Mouse (Mus musculus): ENCODE measurements around the gene Sf1. TPM values are rescaled to one million over a fixed set of nuclear protein-coding genes. Genes with fewer than 3 reads are reported as not detected.

Sf1 gene
- total and polyA plus RNA-seq, 2 experiments from 2014 or later: 70.5 to 95.5 TPM

DNA sequence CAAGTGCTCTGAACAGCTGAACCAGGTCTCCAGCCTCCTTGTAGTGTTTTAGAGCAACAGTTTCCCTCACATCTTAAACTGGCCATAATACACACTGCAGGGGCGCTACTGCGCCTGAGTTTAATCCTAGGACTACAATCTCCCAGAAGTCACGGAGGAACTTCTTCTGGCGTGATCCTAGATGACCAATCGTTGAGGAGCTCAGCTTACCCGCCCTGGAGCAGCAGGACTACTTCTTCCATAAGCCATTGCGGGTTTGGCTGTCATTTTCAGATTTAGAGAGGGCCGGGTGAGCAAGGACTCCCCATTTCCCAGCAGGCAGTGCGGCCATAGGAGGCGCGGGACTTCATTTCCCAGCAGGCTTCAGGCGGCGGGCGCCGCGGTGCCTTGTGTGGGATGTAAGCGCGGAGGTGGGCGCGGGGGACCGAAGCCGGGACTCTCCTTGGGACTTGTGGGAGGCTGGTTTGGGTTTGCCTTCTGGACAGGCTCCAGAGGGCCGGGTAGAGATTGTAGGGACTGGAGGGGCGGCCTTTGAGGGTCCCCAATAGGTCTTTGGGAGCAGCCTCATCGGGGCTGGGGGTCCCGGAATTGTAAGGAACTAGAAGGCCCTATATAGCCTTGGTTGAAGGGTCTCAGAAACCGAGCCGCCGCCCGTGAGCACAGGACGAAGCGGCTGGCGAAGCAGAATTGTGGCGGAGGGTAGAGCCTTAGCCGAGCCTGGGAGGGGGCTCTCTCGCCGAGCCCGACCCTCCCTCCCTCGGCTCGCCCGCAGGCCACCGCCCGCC, 28.6 kb upstream of the Sf1 start, which contains the start of gene Men1:
TSS of gene Men1 (plus strand) at position 307 of the 785 bp plus-strand sequence.
- H3K9ac ChIP-seq (replicated peaks; ENCODE audit: low read length, poor library complexity, severe bottlenecking): peak within 1 kb of the TSS; percentile 89
- H3K9me3 ChIP-seq (ENCODE audit: low read length): no peaks in the 10 kb centered on the region
- ATAC-seq (ENCODE audit: low FRiP score) (peak; percentile 94), DNase-seq (ENCODE audit: low spot score) (peak; percentile 99)
- H3K4me2 ChIP-seq (ENCODE audit: low read depth, low read length, poor library complexity, severe bottlenecking): peak within 1 kb of the TSS; percentile 70
- peak; percentile 74 for TF ChIP-seq CTCF (IDR thresholded peaks at IDR 0.05)
- under 1% methylated on average over 33 of the region's 43 CpGs for WGBS
- H3K4me3 ChIP-seq (ENCODE audit: low read depth, low read length): peak within 1 kb of the TSS; percentile 85
- H3K36me3 ChIP-seq (ENCODE audit: insufficient read depth, low read length): peaks cover 29% of the 10 kb centered on the region
- no peaks in the 10 kb centered on the region for H3K27me3 ChIP-seq (ENCODE audit: insufficient read depth, low read length)
- H3K4me1 ChIP-seq (ENCODE audit: insufficient read depth, low read length): peaks cover 13% of the 10 kb centered on the region
- peak within 1 kb of the TSS; percentile 77 for H3K27ac ChIP-seq (ENCODE audit: low read depth, low read length)

GRCm38 (mm10) chr19:6335458-6335827, 28.0 kb upstream of the Sf1 start:
- peak overlapping the region; percentile 85 for H3K4me3 ChIP-seq (ENCODE audit: low read depth, low read length)
- H3K9ac ChIP-seq (replicated peaks; ENCODE audit: low read length, poor library complexity, severe bottlenecking): peak overlapping the region; percentile 89
- H3K27ac ChIP-seq (ENCODE audit: low read depth, low read length): peak overlapping the region; percentile 77
- DNase-seq (ENCODE audit: low spot score) (no peak), ATAC-seq (ENCODE audit: low FRiP score) (no peak)
- H3K4me1 ChIP-seq (ENCODE audit: insufficient read depth, low read length): peaks cover 13% of the 10 kb centered on the region
- WGBS: 0% methylated on average over 25 of the region's 25 CpGs
- peaks cover 33% of the 10 kb centered on the region for H3K36me3 ChIP-seq (ENCODE audit: insufficient read depth, low read length)
- peak; percentile 32 for TF ChIP-seq CTCF (IDR thresholded peaks at IDR 0.05)
- no peaks in the 10 kb centered on the region for H3K27me3 ChIP-seq (ENCODE audit: insufficient read depth, low read length)
- H3K9me3 ChIP-seq (ENCODE audit: low read length): no peaks in the 10 kb centered on the region
- peak overlapping the region; percentile 70 for H3K4me2 ChIP-seq (ENCODE audit: low read depth, low read length, poor library complexity, severe bottlenecking)

DNA sequence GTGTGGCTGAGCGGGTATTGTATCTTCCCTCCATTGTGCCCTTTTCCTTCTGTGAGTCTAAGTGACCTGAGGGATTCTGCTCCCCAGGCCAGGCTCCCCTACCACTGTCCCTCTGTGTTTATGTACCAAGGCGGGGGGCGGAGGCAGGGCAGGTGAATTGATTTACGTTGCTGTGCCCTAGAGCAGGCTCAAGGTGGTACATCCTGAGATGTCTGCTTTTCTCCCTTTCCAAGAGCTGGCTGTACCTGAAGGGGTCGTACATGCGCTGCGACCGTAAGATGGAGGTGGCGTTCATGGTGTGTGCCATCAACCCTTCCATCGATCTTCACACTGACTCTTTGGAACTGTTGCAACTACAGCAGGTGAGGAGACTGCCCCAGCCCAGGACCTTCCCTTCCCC, 26.6 kb upstream of the Sf1 start:
- ATAC-seq (ENCODE audit: low FRiP score) (no peak), DNase-seq (ENCODE audit: low spot score) (no peak)
- no peak for TF ChIP-seq CTCF (IDR thresholded peaks at IDR 0.05)
- Histone ChIP-seq H3K27me3 (ENCODE audit: insufficient read depth, low read length) (no peaks in the 10 kb centered on the region), H3K4me1 (ENCODE audit: insufficient read depth, low read length) (peaks cover 13% of the 10 kb centered on the region), H3K36me3 (ENCODE audit: insufficient read depth, low read length) (peaks cover 33% of the 10 kb centered on the region), H3K9ac (replicated peaks; ENCODE audit: low read length, poor library complexity, severe bottlenecking) (peak overlapping the region; percentile 89; the same call in 1 of the 2 replicates), H3K4me3 (ENCODE audit: low read depth, low read length) (peak overlapping the region; percentile 85; the same call in 1 of the 2 replicates), H3K27ac (ENCODE audit: low read depth, low read length) (no peak overlapping the region), H3K4me2 (ENCODE audit: low read depth, low read length, poor library complexity, severe bottlenecking) (peak overlapping the region; percentile 70), H3K9me3 (ENCODE audit: low read length) (no peaks in the 10 kb centered on the region)
- WGBS: 90% methylated on average over 10 of the region's 10 CpGs

DNA sequence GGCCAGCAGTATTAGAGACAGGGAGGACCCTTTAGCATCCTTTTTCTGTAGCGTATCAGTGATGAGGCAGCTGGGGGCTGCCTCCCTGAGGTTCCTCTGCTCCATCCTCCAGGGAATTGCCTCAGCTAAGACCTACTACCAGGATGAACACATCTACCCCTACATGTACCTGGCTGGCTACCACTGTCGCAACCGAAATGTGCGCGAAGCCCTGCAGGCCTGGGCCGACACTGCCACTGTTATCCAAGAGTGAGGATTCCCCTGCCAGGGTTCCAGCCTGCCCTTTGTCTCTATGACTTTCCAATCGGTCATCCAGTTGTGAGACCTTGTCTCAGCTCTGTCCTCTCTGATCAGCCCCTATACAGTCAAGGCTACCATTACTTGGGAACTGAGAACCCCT, 25.3 kb upstream of the Sf1 start:
- Histone ChIP-seq H3K9me3 (ENCODE audit: low read length) (no peaks in the 10 kb centered on the region), H3K27me3 (ENCODE audit: insufficient read depth, low read length) (no peaks in the 10 kb centered on the region), H3K4me2 (ENCODE audit: low read depth, low read length, poor library complexity, severe bottlenecking) (no peak overlapping the region), H3K4me1 (ENCODE audit: insufficient read depth, low read length) (peaks cover 13% of the 10 kb centered on the region), H3K36me3 (ENCODE audit: insufficient read depth, low read length) (peaks cover 37% of the 10 kb centered on the region), H3K9ac (replicated peaks; ENCODE audit: low read length, poor library complexity, severe bottlenecking) (no peak overlapping the region; the same call in 1 of the 2 replicates), H3K4me3 (ENCODE audit: low read depth, low read length) (no peak overlapping the region), H3K27ac (ENCODE audit: low read depth, low read length) (no peak overlapping the region)
- DNase-seq (ENCODE audit: low spot score) (no peak), ATAC-seq (ENCODE audit: low FRiP score) (no peak)
- no peak for TF ChIP-seq CTCF (IDR thresholded peaks at IDR 0.05)
- WGBS: 94% methylated on average over 7 of the region's 7 CpGs

DNA sequence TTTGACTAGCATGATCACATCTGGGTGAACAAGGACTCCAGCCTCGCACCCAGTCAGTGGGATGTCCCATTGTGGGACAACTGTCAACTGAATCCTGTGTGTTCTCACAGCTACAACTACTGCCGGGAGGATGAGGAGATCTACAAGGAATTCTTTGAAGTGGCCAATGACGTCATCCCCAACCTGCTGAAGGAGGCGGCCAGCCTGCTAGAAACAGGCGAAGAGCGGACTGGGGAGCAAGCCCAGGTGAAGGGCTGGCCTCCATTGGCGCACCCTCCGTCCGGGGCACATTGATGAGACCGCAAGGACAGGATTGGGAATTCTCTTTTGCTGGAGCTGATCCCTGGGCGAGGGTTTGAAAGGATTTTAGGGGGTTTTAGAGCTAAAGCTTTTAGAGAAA, 24.8 kb upstream of the Sf1 start:
- H3K36me3 ChIP-seq (ENCODE audit: insufficient read depth, low read length): peaks cover 41% of the 10 kb centered on the region
- H3K27me3 ChIP-seq (ENCODE audit: insufficient read depth, low read length): no peaks in the 10 kb centered on the region
- peaks cover 13% of the 10 kb centered on the region for H3K4me1 ChIP-seq (ENCODE audit: insufficient read depth, low read length)
- DNase-seq (ENCODE audit: low spot score): no peak
- H3K4me3 ChIP-seq (ENCODE audit: low read depth, low read length): no peak overlapping the region
- H3K9ac ChIP-seq (replicated peaks; ENCODE audit: low read length, poor library complexity, severe bottlenecking): no peak overlapping the region
- H3K4me2 ChIP-seq (ENCODE audit: low read depth, low read length, poor library complexity, severe bottlenecking): no peak overlapping the region
- H3K27ac ChIP-seq (ENCODE audit: low read depth, low read length): no peak overlapping the region
- no peak for TF ChIP-seq CTCF (IDR thresholded peaks at IDR 0.05)
- no peak for ATAC-seq (ENCODE audit: low FRiP score)
- H3K9me3 ChIP-seq (ENCODE audit: low read length): no peaks in the 10 kb centered on the region
- WGBS: 97% methylated on average over 11 of the region's 11 CpGs

DNA sequence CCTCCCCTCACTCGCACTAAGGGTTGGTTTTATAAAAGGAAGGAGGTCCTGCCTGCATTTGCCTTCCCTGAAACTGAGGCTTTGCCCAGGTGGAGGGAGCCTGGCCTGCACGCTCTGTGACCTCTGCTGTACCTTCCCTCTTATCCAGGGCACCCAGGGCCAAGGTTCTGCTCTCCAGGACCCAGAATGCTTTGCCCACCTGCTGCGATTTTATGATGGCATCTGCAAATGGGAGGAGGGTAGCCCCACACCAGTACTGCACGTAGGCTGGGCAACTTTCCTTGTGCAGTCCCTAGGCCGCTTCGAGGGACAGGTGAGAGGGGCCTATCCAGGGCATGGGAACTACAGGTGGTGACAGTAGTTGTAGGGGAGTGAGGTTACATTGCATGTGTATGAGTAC, 24.3 kb upstream of the Sf1 start:
- no peak overlapping the region for H3K4me3 ChIP-seq (ENCODE audit: low read depth, low read length)
- H3K9me3 ChIP-seq (ENCODE audit: low read length): no peaks in the 10 kb centered on the region
- H3K27ac ChIP-seq (ENCODE audit: low read depth, low read length): no peak overlapping the region
- no peak overlapping the region for H3K9ac ChIP-seq (replicated peaks; ENCODE audit: low read length, poor library complexity, severe bottlenecking)
- no peaks in the 10 kb centered on the region for H3K27me3 ChIP-seq (ENCODE audit: insufficient read depth, low read length)
- TF ChIP-seq CTCF (IDR thresholded peaks at IDR 0.05): no peak
- H3K4me1 ChIP-seq (ENCODE audit: insufficient read depth, low read length): peaks cover 13% of the 10 kb centered on the region
- WGBS: 95% methylated on average over 6 of the region's 6 CpGs
- DNase-seq (ENCODE audit: low spot score): no peak
- peaks cover 45% of the 10 kb centered on the region for H3K36me3 ChIP-seq (ENCODE audit: insufficient read depth, low read length)
- no peak overlapping the region for H3K4me2 ChIP-seq (ENCODE audit: low read depth, low read length, poor library complexity, severe bottlenecking)
- ATAC-seq (ENCODE audit: low FRiP score): no peak

Data from midbrain, postnatal 0 days (tissue).